In the genomic region with DNA sequence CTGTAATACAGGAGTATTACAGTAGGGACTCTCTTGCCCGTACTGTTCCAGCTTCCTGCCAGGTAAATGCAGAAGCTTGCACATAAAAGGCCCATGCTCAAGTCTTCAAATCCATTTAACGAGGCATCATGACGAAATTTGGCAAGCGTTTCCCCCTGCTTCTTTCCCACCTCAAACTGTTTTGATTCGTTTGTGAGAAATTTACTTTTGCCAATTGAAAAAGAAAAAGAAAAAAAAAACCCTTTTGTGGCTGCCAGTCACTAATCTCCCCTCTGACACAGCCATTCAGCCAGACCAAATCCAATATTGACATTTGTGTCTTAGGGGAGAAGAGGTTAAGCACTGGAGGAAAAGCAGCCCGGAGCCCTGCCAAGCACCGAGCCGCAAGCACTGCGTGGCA, we compare ENCODE assay signal across 27 mouse cellular contexts.
DNase-seq lines count a peak whose midpoint lies in the region; ATAC-seq and TF ChIP-seq lines count a peak whose summit lies in the region.
"Had no signal": no experiment of that assay in that cellular context is flagged by ENCODE, and none has a peak within 500 bp of the region (broad histone marks: within the 10 kb centered on the region; RNA-seq: fewer than 3 reads in every experiment).

No protein-coding gene starts in this region.

- TF ChIP-seq POLR2A in brain, embryonic 14.5 days (IDR thresholded peaks at IDR 0.05; ENCODE audit: borderline replicate concordance, extremely low read depth, insufficient read depth, insufficient read length, poor library complexity, severe bottlenecking): no peak

- ATAC-seq in forebrain, embryonic 14.5 days: no peak
- ATAC-seq in forebrain, embryonic 12.5 days (ENCODE audit: low FRiP score): no peak
- no peak for ATAC-seq in lung, postnatal 0 days
- ATAC-seq: activated CD4-positive, CD25-positive, alpha-beta regulatory T cell, adult 4 months; CD4-positive, CD25-positive, alpha-beta regulatory T cell, adult 4 months; forebrain, embryonic 13.5 days; Patski had no signal

- H3K9ac ChIP-seq in forebrain, embryonic 14.5 days (ENCODE audit: low read length): no peak overlapping the region
- H3K9ac ChIP-seq in forebrain, embryonic 12.5 days: no peak overlapping the region
- H3K9ac ChIP-seq in lung, postnatal 0 days (replicated peaks; ENCODE audit: low read depth): no peak overlapping the region
- H3K9ac ChIP-seq: embryonic facial prominence, embryonic 13.5 days; embryonic facial prominence, embryonic 15.5 days; forebrain, embryonic 13.5 days had no signal

- H3K4me1 ChIP-seq in forebrain, embryonic 14.5 days (ENCODE audit: control insufficient read depth, insufficient read depth, low read length): 0 out of 2 replicates have a peak, but pooled peaks cover 3% of the 10 kb centered on the region
- no peaks in the 10 kb centered on the region for H3K4me1 ChIP-seq in forebrain, embryonic 12.5 days
- no peaks in the 10 kb centered on the region for H3K4me1 ChIP-seq in lung, postnatal 0 days (ENCODE audit: insufficient read depth, low read depth, low read length)
- H3K4me1 ChIP-seq: embryonic facial prominence, embryonic 13.5 days; embryonic facial prominence, embryonic 15.5 days had no signal

- TF ChIP-seq CTCF in lung, postnatal 0 days (IDR thresholded peaks at IDR 0.05): no peak
- TF ChIP-seq CTCF in brain, embryonic 14.5 days (IDR thresholded peaks at IDR 0.05; ENCODE audit: borderline replicate concordance, extremely low read depth, insufficient read depth, insufficient read length): no peak

- peak; percentile 62 for DNase-seq in forebrain, embryonic 14.5 days (ENCODE audit: low spot score)
- DNase-seq in heart, adult 11 months: peak; percentile 33
- DNase-seq in heart, adult 18-20 months: no peak
- peak; percentile 5 for DNase-seq in lung, postnatal 0 days (ENCODE audit: low spot score)
- no peak for DNase-seq in lung, postnatal 14 days
- peak; percentile 77 for DNase-seq in brain, embryonic 14.5 days (ENCODE audit: low read depth)
- DNase-seq: adrenal gland, adult 8-10 months; adrenal gland, postnatal 14 days; adrenal gland, postnatal 36 days; B cell, adult 2 months; cerebellum, adult 11 months; cerebellum, adult 18-20 months; cerebellum, adult 8-10 months; cerebellum, adult 9-11 months; cerebellum, postnatal 14 days; cerebellum, postnatal 36 days; embryo, embryonic 11 days had no signal

- no peaks in the 10 kb centered on the region for H3K36me3 ChIP-seq in forebrain, embryonic 14.5 days (ENCODE audit: control insufficient read depth, insufficient read depth, low read length)
- H3K36me3 ChIP-seq in forebrain, embryonic 12.5 days (replicated peaks): no peaks in the 10 kb centered on the region
- H3K36me3 ChIP-seq in lung, postnatal 0 days (ENCODE audit: insufficient read depth, low read length): no peaks in the 10 kb centered on the region
- H3K36me3 ChIP-seq: embryonic facial prominence, embryonic 13.5 days; embryonic facial prominence, embryonic 15.5 days; forebrain, embryonic 10.5 days; G1E had no signal

- H3K27ac ChIP-seq in forebrain, embryonic 14.5 days (ENCODE audit: low read depth, low read length): no peak overlapping the region
- no peak overlapping the region for H3K27ac ChIP-seq in forebrain, embryonic 12.5 days
- no peak overlapping the region for H3K27ac ChIP-seq in lung, postnatal 0 days (ENCODE audit: low read length)
- H3K27ac ChIP-seq: embryonic facial prominence, embryonic 13.5 days; embryonic facial prominence, embryonic 15.5 days; forebrain, embryonic 10.5 days; forebrain, embryonic 13.5 days had no signal

- TF ChIP-seq EP300 in lung, postnatal 0 days (IDR thresholded peaks at IDR 0.05): no peak

- H3K4me2 ChIP-seq in forebrain, embryonic 14.5 days (ENCODE audit: low read length): no peak overlapping the region
- H3K4me2 ChIP-seq in forebrain, embryonic 12.5 days: no peak overlapping the region
- H3K4me2 ChIP-seq in lung, postnatal 0 days (replicated peaks; ENCODE audit: low read depth, low read length): no peak overlapping the region
- H3K4me2 ChIP-seq: embryonic facial prominence, embryonic 13.5 days; embryonic facial prominence, embryonic 15.5 days; forebrain, embryonic 13.5 days had no signal

- no peak overlapping the region for H3K4me3 ChIP-seq in forebrain, embryonic 14.5 days (ENCODE audit: low read depth, low read length)
- no peak overlapping the region for H3K4me3 ChIP-seq in forebrain, embryonic 12.5 days (replicated peaks)
- no peak overlapping the region for H3K4me3 ChIP-seq in lung, postnatal 0 days (ENCODE audit: low read depth, low read length)
- H3K4me3 ChIP-seq: embryonic facial prominence, embryonic 13.5 days; embryonic facial prominence, embryonic 15.5 days; erythroblast, embryonic 14.5 days; forebrain, embryonic 10.5 days; forebrain, embryonic 13.5 days had no signal

- no peaks in the 10 kb centered on the region for H3K9me3 ChIP-seq in forebrain, embryonic 14.5 days (replicated peaks; ENCODE audit: control insufficient read depth, low read length)
- no peaks in the 10 kb centered on the region for H3K9me3 ChIP-seq in forebrain, embryonic 12.5 days
- no peaks in the 10 kb centered on the region for H3K9me3 ChIP-seq in lung, postnatal 0 days (ENCODE audit: low read length)
- H3K9me3 ChIP-seq: embryonic facial prominence, embryonic 13.5 days; embryonic facial prominence, embryonic 15.5 days; forebrain, embryonic 10.5 days; forebrain, embryonic 13.5 days had no signal

- WGBS in forebrain, embryonic 14.5 days: 14% methylated on average over 9 of the region's 9 CpGs
- WGBS in forebrain, embryonic 12.5 days: 19% methylated on average over 9 of the region's 9 CpGs
- WGBS in lung, postnatal 0 days: 51% methylated on average over 9 of the region's 9 CpGs

- H3K27me3 ChIP-seq in forebrain, embryonic 14.5 days (replicated peaks; ENCODE audit: control insufficient read depth, insufficient read depth, low read length): no peaks in the 10 kb centered on the region
- H3K27me3 ChIP-seq in forebrain, embryonic 12.5 days: no peaks in the 10 kb centered on the region
- no peaks in the 10 kb centered on the region for H3K27me3 ChIP-seq in lung, postnatal 0 days (replicated peaks; ENCODE audit: insufficient read depth, low read length)
- H3K27me3 ChIP-seq: embryonic facial prominence, embryonic 13.5 days; embryonic facial prominence, embryonic 15.5 days; forebrain, embryonic 13.5 days; Patski had no signal

Comparison
In these comparisons a context has a peak if more than half of its experiments do, and no peak if none do; other contexts are left out.
1. DNase-seq: peak in forebrain, embryonic 14.5 days (single experiment), heart, adult 11 months (single experiment), lung, postnatal 0 days (single experiment) and brain, embryonic 14.5 days (single experiment); none in heart, adult 18-20 months (0 of 2) and lung, postnatal 14 days (single experiment).